Mouse (Mus musculus): ENCODE data around the gene Gpr3. TPM values are rescaled to one million over a fixed set of nuclear protein-coding genes. Genes with fewer than 3 reads are reported as not detected.

Gene Gpr3
- polyA plus RNA-seq, 1 experiment from 2014 or later = 0.57 TPM

- Histone ChIP-seq H3K9me3 (replicated peaks) (no peaks in the 10 kb centered on the region), H3K27me3 (peaks cover 40% of the 10 kb centered on the region), H3K4me2 (no peak overlapping the region), H3K36me3 (ENCODE audit: poor library complexity, severe bottlenecking) (no peaks in the 10 kb centered on the region), H3K4me3 (no peak overlapping the region), H3K9ac (no peak overlapping the region), H3K4me1 (peaks cover 26% of the 10 kb centered on the region), H3K27ac (no peak overlapping the region)
- WGBS = under 1% methylated on average over 11 of the region's 11 CpGs
- ATAC-seq = no peak
Observed at GRCm38 (mm10) chr4:133209366-133209765, 3.0 kb downstream of the Gpr3 start.

GRCm38 (mm10) chr4:133204379-133204778 is 8.0 kb downstream of the Gpr3 start:
- no peak overlapping the region for H3K4me2 ChIP-seq
- no peak for ATAC-seq
- no peak overlapping the region for H3K9ac ChIP-seq
- peaks cover 32% of the 10 kb centered on the region for H3K4me1 ChIP-seq
- no peaks in the 10 kb centered on the region for H3K36me3 ChIP-seq (ENCODE audit: poor library complexity, severe bottlenecking)
- H3K9me3 ChIP-seq (replicated peaks) = no peaks in the 10 kb centered on the region
- peak overlapping the region; percentile 41 for H3K27ac ChIP-seq
- no peak overlapping the region for H3K4me3 ChIP-seq
- no peaks in the 10 kb centered on the region for H3K27me3 ChIP-seq
- 44% methylated on average over 7 of the region's 7 CpGs for WGBS

GRCm38 (mm10) chr4:133203591-133203990 is 8.7 kb downstream of the Gpr3 start:
- no peaks in the 10 kb centered on the region for H3K9me3 ChIP-seq (replicated peaks)
- no peak overlapping the region for H3K4me3 ChIP-seq
- no peak overlapping the region for H3K27ac ChIP-seq
- no peaks in the 10 kb centered on the region for H3K27me3 ChIP-seq
- no peak for ATAC-seq
- peaks cover 34% of the 10 kb centered on the region for H3K4me1 ChIP-seq
- no peak overlapping the region for H3K4me2 ChIP-seq
- no peaks in the 10 kb centered on the region for H3K36me3 ChIP-seq (ENCODE audit: poor library complexity, severe bottlenecking)
- no peak overlapping the region for H3K9ac ChIP-seq
- WGBS = 59% methylated on average over 3 of the region's 3 CpGs

- WGBS = 95% methylated on average over 3 of the region's 3 CpGs
- ATAC-seq = no peak
- H3K4me2 ChIP-seq = no peak overlapping the region
- H3K27ac ChIP-seq = no peak overlapping the region
- H3K27me3 ChIP-seq = no peaks in the 10 kb centered on the region
- no peak overlapping the region for H3K9ac ChIP-seq
- H3K9me3 ChIP-seq (replicated peaks) = no peaks in the 10 kb centered on the region
- H3K36me3 ChIP-seq (ENCODE audit: poor library complexity, severe bottlenecking) = no peaks in the 10 kb centered on the region
- no peak overlapping the region for H3K4me3 ChIP-seq
- peaks cover 48% of the 10 kb centered on the region for H3K4me1 ChIP-seq
Observed at GRCm38 (mm10) chr4:133202254-133202653, 10.1 kb downstream of the Gpr3 start.

- Histone ChIP-seq H3K4me2 (no peak overlapping the region), H3K4me3 (no peak overlapping the region), H3K27me3 (no peaks in the 10 kb centered on the region), H3K36me3 (ENCODE audit: poor library complexity, severe bottlenecking) (peaks cover 6% of the 10 kb centered on the region), H3K9me3 (replicated peaks) (no peaks in the 10 kb centered on the region), H3K4me1 (peaks cover 58% of the 10 kb centered on the region), H3K9ac (0 out of 2 replicates have a peak overlapping the region, but pooled peaks have one; percentile 7), H3K27ac (peak overlapping the region; percentile 41; the same call in 1 of the 2 replicates)
- 0 out of 2 replicates have a peak, but pooled peaks have one; percentile 34 for ATAC-seq
- WGBS = 74% methylated on average over 8 of the region's 8 CpGs
Observed at GRCm38 (mm10) chr4:133201006-133201771, 11.1 kb downstream of the Gpr3 start.

GRCm38 (mm10) chr4:133200343-133200742 is 12.0 kb downstream of the Gpr3 start:
- peak overlapping the region; percentile 41; the same call in 1 of the 2 replicates for H3K27ac ChIP-seq
- H3K36me3 ChIP-seq (ENCODE audit: poor library complexity, severe bottlenecking) = peaks cover 14% of the 10 kb centered on the region
- no peak overlapping the region for H3K9ac ChIP-seq
- H3K9me3 ChIP-seq (replicated peaks) = no peaks in the 10 kb centered on the region
- ATAC-seq = peak; percentile 25; the same call in 1 of the 2 replicates
- H3K4me3 ChIP-seq = no peak overlapping the region
- WGBS = 45% methylated on average over 19 of the region's 21 CpGs
- peak overlapping the region; percentile 3; the same call in 1 of the 2 replicates for H3K4me2 ChIP-seq
- peaks cover 65% of the 10 kb centered on the region for H3K4me1 ChIP-seq
- no peaks in the 10 kb centered on the region for H3K27me3 ChIP-seq

GRCm38 (mm10) chr4:133199743-133200142 is 12.6 kb downstream of the Gpr3 start:
- no peak overlapping the region for H3K27ac ChIP-seq

GRCm38 (mm10) chr4:133198337-133199180 is 13.8 kb downstream of the Gpr3 start:
- 13% methylated on average over 19 of the region's 19 CpGs for whole genome bisulfite sequencing
- ATAC-seq = no peak
- peaks cover 32% of the 10 kb centered on the region for H3K36me3 ChIP-seq (ENCODE audit: poor library complexity, severe bottlenecking)
- H3K27ac ChIP-seq = peak overlapping the region; percentile 85
- peak overlapping the region; percentile 52 for H3K9ac ChIP-seq
- no peaks in the 10 kb centered on the region for H3K9me3 ChIP-seq (replicated peaks)
- H3K4me3 ChIP-seq = no peak overlapping the region
- peaks cover 56% of the 10 kb centered on the region for H3K4me1 ChIP-seq
- 0 out of 2 replicates have a peak overlapping the region, but pooled peaks have one; percentile 12 for H3K4me2 ChIP-seq
- no peaks in the 10 kb centered on the region for H3K27me3 ChIP-seq

More at GRCm38 (mm10) chr4:133199743-133200142, 12.6 kb downstream of the Gpr3 start:
- Histone ChIP-seq H3K27me3 (no peaks in the 10 kb centered on the region), H3K4me1 (peaks cover 65% of the 10 kb centered on the region), H3K9ac (no peak overlapping the region), H3K4me3 (no peak overlapping the region), H3K36me3 (ENCODE audit: poor library complexity, severe bottlenecking) (peaks cover 20% of the 10 kb centered on the region), H3K4me2 (no peak overlapping the region), H3K9me3 (replicated peaks) (no peaks in the 10 kb centered on the region)
- ATAC-seq = no peak
- WGBS = 72% methylated on average over 6 of the region's 6 CpGs

- H3K9me3 ChIP-seq (replicated peaks) = no peaks in the 10 kb centered on the region
- 7% methylated on average over 13 of the region's 13 CpGs for WGBS
- ATAC-seq = peak; percentile 33; the same call in 1 of the 2 replicates
- H3K4me1 ChIP-seq = peaks cover 55% of the 10 kb centered on the region
- H3K4me2 ChIP-seq = 0 out of 2 replicates have a peak overlapping the region, but pooled peaks have one; percentile 12
- no peaks in the 10 kb centered on the region for H3K27me3 ChIP-seq
- H3K27ac ChIP-seq = peak overlapping the region; percentile 85
- H3K4me3 ChIP-seq = no peak overlapping the region
- H3K36me3 ChIP-seq (ENCODE audit: poor library complexity, severe bottlenecking) = peaks cover 39% of the 10 kb centered on the region
- peak overlapping the region; percentile 47; the same call in 1 of the 2 replicates for H3K9ac ChIP-seq
Observed at GRCm38 (mm10) chr4:133197801-133198286, 14.5 kb downstream of the Gpr3 start.

GRCm38 (mm10) chr4:133197355-133197754 is 15.0 kb downstream of the Gpr3 start:
- H3K27ac ChIP-seq = peak overlapping the region; percentile 85
- H3K9me3 ChIP-seq (replicated peaks) = no peaks in the 10 kb centered on the region
- ATAC-seq = peak; percentile 17; the same call in 1 of the 2 replicates
- no peak overlapping the region for H3K4me3 ChIP-seq
- peak overlapping the region; percentile 39 for H3K9ac ChIP-seq
- no peaks in the 10 kb centered on the region for H3K27me3 ChIP-seq
- peaks cover 44% of the 10 kb centered on the region for H3K36me3 ChIP-seq (ENCODE audit: poor library complexity, severe bottlenecking)
- WGBS = 7% methylated on average over 5 of the region's 5 CpGs
- H3K4me2 ChIP-seq = 0 out of 2 replicates have a peak overlapping the region, but pooled peaks have one; percentile 2
- peaks cover 55% of the 10 kb centered on the region for H3K4me1 ChIP-seq

- WGBS = 11% methylated on average over 7 of the region's 7 CpGs
- no peak overlapping the region for H3K4me2 ChIP-seq
- H3K27ac ChIP-seq = peak overlapping the region; percentile 85
- peaks cover 48% of the 10 kb centered on the region for H3K36me3 ChIP-seq (ENCODE audit: poor library complexity, severe bottlenecking)
- H3K27me3 ChIP-seq = no peaks in the 10 kb centered on the region
- peak; percentile 50 for ATAC-seq
- H3K9ac ChIP-seq = peak overlapping the region; percentile 39
- no peak overlapping the region for H3K4me3 ChIP-seq
- H3K9me3 ChIP-seq (replicated peaks) = no peaks in the 10 kb centered on the region
- H3K4me1 ChIP-seq = peaks cover 55% of the 10 kb centered on the region
Observed at GRCm38 (mm10) chr4:133196852-133197251, 15.5 kb downstream of the Gpr3 start.

Measured in forebrain, embryonic 13.5 days (tissue).